Mouse (Mus musculus) R1 (cell line): ENCODE results near the gene Pkp4.

Source experiments
- DNase-seq: peaks from one replicate; pipeline ENCODE4 v3.0.0-alpha.2; 2018; ENCODE audit warnings: low read depth, low spot score

Gene Pkp4

GRCm38 (mm10) chr2:59271835-59272234 lies 111.2 kb downstream of the Pkp4 start:
- DNase-seq: no peak

GRCm38 (mm10) chr2:59272713-59273112 lies 112.1 kb downstream of the Pkp4 start:
- no peak for DNase-seq

- no peak for DNase-seq
Measured at GRCm38 (mm10) chr2:59280914-59281562, 120.4 kb downstream of the Pkp4 start.

GRCm38 (mm10) chr2:59282966-59283365 lies 122.3 kb downstream of the Pkp4 start:
- no peak for DNase-seq

- DNase-seq: peak; percentile 46
Measured at GRCm38 (mm10) chr2:59284216-59284615, 123.6 kb downstream of the Pkp4 start.

GRCm38 (mm10) chr2:59284734-59285490 lies 124.3 kb downstream of the Pkp4 start:
- no peak for DNase-seq

GRCm38 (mm10) chr2:59285581-59285980 lies 124.9 kb downstream of the Pkp4 start:
- no peak for DNase-seq

GRCm38 (mm10) chr2:59286247-59286646 lies 125.6 kb downstream of the Pkp4 start:
- DNase-seq: no peak

GRCm38 (mm10) chr2:59287630-59288029 lies 127.0 kb downstream of the Pkp4 start:
- DNase-seq: peak; percentile 53

- DNase-seq: no peak
Measured at GRCm38 (mm10) chr2:59289411-59289810, 128.8 kb downstream of the Pkp4 start.

GRCm38 (mm10) chr2:59290391-59290790 lies 129.7 kb downstream of the Pkp4 start:
- no peak for DNase-seq

GRCm38 (mm10) chr2:59299831-59300230 lies 139.2 kb downstream of the Pkp4 start:
- DNase-seq: no peak

- peak; percentile 79 for DNase-seq
Measured at GRCm38 (mm10) chr2:59301671-59302070, 141.0 kb downstream of the Pkp4 start.

- DNase-seq: no peak
Measured at GRCm38 (mm10) chr2:59302430-59302829, 141.8 kb downstream of the Pkp4 start.

- no peak for DNase-seq
Measured at GRCm38 (mm10) chr2:59303530-59304063, 142.9 kb downstream of the Pkp4 start.

GRCm38 (mm10) chr2:59307302-59307701 lies 146.7 kb downstream of the Pkp4 start:
- no peak for DNase-seq

- peak; percentile 33 for DNase-seq
Measured at GRCm38 (mm10) chr2:59308055-59308454, 147.4 kb downstream of the Pkp4 start.

GRCm38 (mm10) chr2:59313293-59313692 lies 152.6 kb downstream of the Pkp4 start:
- DNase-seq: peak; percentile 91

- peak; percentile 73 for DNase-seq
Measured at GRCm38 (mm10) chr2:59318631-59319030, 158.0 kb downstream of the Pkp4 start.

GRCm38 (mm10) chr2:59327946-59328345 lies 167.3 kb downstream of the Pkp4 start:
- DNase-seq: no peak

- no peak for DNase-seq
Measured at GRCm38 (mm10) chr2:59331093-59331492, 170.4 kb downstream of the Pkp4 start.

GRCm38 (mm10) chr2:59332523-59332922 lies 171.9 kb downstream of the Pkp4 start:
- DNase-seq: no peak

GRCm38 (mm10) chr2:59338501-59338900 lies 177.9 kb downstream of the Pkp4 start:
- DNase-seq: no peak
